Mouse (Mus musculus) lung, embryonic 14.5 days (tissue): ENCODE measurements at regions not wholly inside any gene's neighbourhood (a gene's known extent, or its start where the extent isn't known, plus 50 kb on each side); places are given as distances from the start of the nearest gene placed in this dataset.
A peak's percentile ranks its signal among the peaks of the same experiment; 100 is the strongest.

Source experiments
- ATAC-seq: fragments of 200-750 bp; cut with Nextera tagmentation; 2 replicates; pipeline ENCODE4 v1.8.0; 2017; ENCODE audit warnings: mild to moderate bottlenecking, moderate TSS enrichment, moderate library complexity; ENCODE audit not compliant: insufficient read depth
- DNase-seq: peaks from one replicate; pipeline ENCODE4 v3.0.0-alpha.2; 2015
- H3K27ac ChIP-seq: fragments of 300-500 bp; sonication (generic); 2 replicates; pipeline ENCODE4 v1.5.1; 2014; ENCODE audit warnings: low read depth, mild to moderate bottlenecking, moderate library complexity
- H3K27me3 ChIP-seq: fragments of 300-500 bp; sonication (generic); 2 replicates; pipeline ENCODE4 v1.6.1; 2014; ENCODE audit warnings: low read length, control low read depth; ENCODE audit not compliant: insufficient read depth
- H3K36me3 ChIP-seq: fragments of 300-500 bp; sonication (generic); 2 replicates; pipeline ENCODE4 v1.6.1; 2014; ENCODE audit warnings: control low read depth; ENCODE audit not compliant: insufficient read depth
- H3K4me1 ChIP-seq: fragments of 300-500 bp; sonication (generic); 2 replicates; pipeline ENCODE4 v1.6.1; 2014; ENCODE audit warnings: antibody characterized with exemption, control low read depth; ENCODE audit not compliant: insufficient read depth
- H3K4me2 ChIP-seq: fragments of 300-500 bp; sonication (generic); 2 replicates; pipeline ENCODE4 v1.6.1; 2014; ENCODE audit warnings: mild to moderate bottlenecking
- H3K4me3 ChIP-seq: fragments of 300-500 bp; sonication (generic); 2 replicates; pipeline ENCODE4 v1.5.1; 2014; ENCODE audit warnings: low read depth, low read length
- H3K9ac ChIP-seq: fragments of 300-500 bp; sonication (generic); 2 replicates; pipeline ENCODE4 v1.6.1; 2014
- H3K9me3 ChIP-seq: fragments of 300-500 bp; sonication (generic); 2 replicates; pipeline ENCODE4 v1.6.1; 2016; ENCODE audit warnings: low read depth, low read length, control low read depth
- CTCF ChIP-seq: IDR thresholded peaks from 2 replicates; pipeline ENCODE4 v1.5.1; 2016; ENCODE audit warnings: antibody characterized with exemption, low read depth
- WGBS: fragments of 180-500 bp; shearing (Covaris S2); extraction: QIAGEN DNeasy Blood & Tissue Kit; methylation state at CpG from one replicate; pipeline ENCODE4 v1.1.7; 2014; 5-methylcytosine and 5-hydroxymethylcytosine counted together

DNA sequence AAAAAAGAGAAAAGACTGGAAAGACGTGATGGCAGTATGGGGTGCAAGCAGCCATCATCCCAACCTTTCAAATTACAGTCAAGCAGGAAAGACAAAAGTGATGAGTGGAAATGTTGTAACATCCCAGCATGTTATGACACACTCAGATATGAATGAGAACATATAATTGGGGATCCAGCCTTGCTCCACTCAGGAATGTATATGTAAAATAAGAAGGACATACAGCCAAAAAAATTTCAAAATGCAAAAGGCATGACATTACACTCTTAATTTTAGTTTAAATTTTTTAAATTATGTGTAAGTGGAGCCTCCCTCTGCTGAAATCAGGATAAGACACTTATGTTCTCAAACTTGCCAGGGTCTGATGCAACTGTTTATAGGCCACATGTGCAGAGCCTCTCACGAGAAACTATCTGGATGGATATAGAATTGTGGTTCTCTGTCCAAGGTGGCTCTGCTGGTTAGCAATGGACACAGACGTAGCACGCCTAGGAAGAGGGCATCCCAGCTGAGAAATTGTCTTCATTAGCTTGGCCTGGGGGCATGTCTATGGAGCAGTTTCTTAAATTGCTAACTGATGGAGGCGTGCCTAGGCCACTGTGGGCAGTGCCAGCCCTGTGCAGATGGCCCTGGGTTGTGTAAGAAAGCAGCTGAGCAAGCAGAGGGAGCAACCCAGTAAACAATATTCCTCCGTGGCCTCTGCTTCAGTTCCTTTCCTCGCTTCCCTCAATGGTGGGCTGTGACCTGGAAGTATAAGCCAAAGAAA lies 171.5 kb upstream of the Usp24 start:
- no peak for TF ChIP-seq CTCF
- Histone ChIP-seq H3K4me3 (no peak overlapping the region), H3K4me2 (no peak overlapping the region), H3K9ac (no peak overlapping the region), H3K27me3 (no peaks in the 10 kb centered on the region), H3K36me3 (no peaks in the 10 kb centered on the region), H3K9me3 (no peaks in the 10 kb centered on the region), H3K27ac (no peak overlapping the region), H3K4me1 (no peaks in the 10 kb centered on the region)
- WGBS, result 64% methylated on average over 7 of the region's 7 CpGs
- ATAC-seq (no peak; the same call in 1 of the 2 replicates), DNase-seq (peak; percentile 50)

DNA sequence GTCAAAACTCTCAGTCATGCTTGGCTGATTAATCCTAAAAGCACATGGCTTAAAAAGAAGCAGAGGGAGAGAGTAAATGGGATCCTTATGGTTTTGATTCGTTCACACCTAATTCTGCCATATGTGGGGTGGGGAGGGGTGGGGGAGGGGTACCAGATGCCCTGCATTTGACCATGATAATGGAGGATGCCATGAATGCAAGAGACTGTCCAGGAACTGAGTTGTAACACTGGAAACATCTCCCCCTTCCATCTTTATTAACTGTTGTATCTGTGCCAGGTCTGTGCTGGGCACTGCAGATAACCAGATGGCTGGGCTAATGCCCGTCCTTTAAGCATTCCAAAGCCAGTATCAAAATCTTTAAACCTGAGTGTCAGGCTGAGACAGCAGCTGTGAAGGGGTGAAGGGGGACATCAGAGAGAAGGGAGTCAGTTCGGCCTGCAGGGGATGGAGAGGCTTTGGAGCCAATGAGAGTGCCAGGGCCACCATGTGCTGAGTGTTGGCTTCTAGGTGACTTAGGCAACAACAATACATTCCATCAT lies 169.0 kb upstream of the Usp24 start:
- DNase-seq (no peak), ATAC-seq (no peak)
- Histone ChIP-seq H3K27ac (no peak overlapping the region), H3K36me3 (no peaks in the 10 kb centered on the region), H3K9me3 (no peaks in the 10 kb centered on the region), H3K4me1 (no peaks in the 10 kb centered on the region), H3K9ac (no peak overlapping the region), H3K4me3 (no peak overlapping the region), H3K27me3 (no peaks in the 10 kb centered on the region), H3K4me2 (no peak overlapping the region)
- TF ChIP-seq CTCF, result no peak
- WGBS, result 57% methylated on average over 3 of the region's 3 CpGs

- no peak for TF ChIP-seq CTCF
- H3K36me3 ChIP-seq, result no peaks in the 10 kb centered on the region
- no peak overlapping the region for H3K27ac ChIP-seq
- H3K27me3 ChIP-seq, result no peaks in the 10 kb centered on the region
- H3K4me2 ChIP-seq, result no peak overlapping the region
- no peak overlapping the region for H3K9ac ChIP-seq
- DNase-seq (no peak), ATAC-seq (no peak)
- H3K4me1 ChIP-seq, result no peaks in the 10 kb centered on the region
- 83% methylated on average over 3 of the region's 3 CpGs for WGBS
- no peak overlapping the region for H3K4me3 ChIP-seq
- no peaks in the 10 kb centered on the region for H3K9me3 ChIP-seq
Observed at GRCm38 (mm10) chr4:106148866-106149265, 167.1 kb upstream of the Usp24 start.

GRCm38 (mm10) chr4:106149471-106150048 lies 166.5 kb upstream of the Usp24 start:
- TF ChIP-seq CTCF, result no peak
- 73% methylated on average over 7 of the region's 7 CpGs for WGBS

GRCm38 (mm10) chr4:106150775-106151174 lies 165.2 kb upstream of the Usp24 start:
- no peak for ATAC-seq
- TF ChIP-seq CTCF, result no peak
- Histone ChIP-seq H3K4me2 (no peak overlapping the region), H3K27ac (no peak overlapping the region), H3K4me3 (no peak overlapping the region), H3K4me1 (no peaks in the 10 kb centered on the region), H3K27me3 (no peaks in the 10 kb centered on the region), H3K9me3 (no peaks in the 10 kb centered on the region), H3K36me3 (no peaks in the 10 kb centered on the region), H3K9ac (no peak overlapping the region)
- WGBS, result 77% methylated on average over 14 of the region's 14 CpGs
- DNase-seq, result no peak

More at GRCm38 (mm10) chr4:106149471-106150048, 166.5 kb upstream of the Usp24 start:
- no peak overlapping the region for H3K9ac ChIP-seq
- no peaks in the 10 kb centered on the region for H3K27me3 ChIP-seq
- DNase-seq (no peak), ATAC-seq (no peak)
- no peaks in the 10 kb centered on the region for H3K9me3 ChIP-seq
- no peak overlapping the region for H3K4me3 ChIP-seq
- no peak overlapping the region for H3K27ac ChIP-seq
- no peaks in the 10 kb centered on the region for H3K4me1 ChIP-seq
- no peak overlapping the region for H3K4me2 ChIP-seq
- no peaks in the 10 kb centered on the region for H3K36me3 ChIP-seq

GRCm38 (mm10) chr4:106157451-106158179 lies 158.4 kb upstream of the Usp24 start:
- no peak overlapping the region for H3K9ac ChIP-seq
- no peak for DNase-seq
- 60% methylated on average over 9 of the region's 9 CpGs for WGBS

GRCm38 (mm10) chr4:106161592-106161991 lies 154.4 kb upstream of the Usp24 start:
- Histone ChIP-seq H3K9me3 (no peaks in the 10 kb centered on the region), H3K9ac (no peak overlapping the region), H3K27me3 (no peaks in the 10 kb centered on the region), H3K4me2 (no peak overlapping the region), H3K4me1 (no peaks in the 10 kb centered on the region), H3K4me3 (no peak overlapping the region), H3K27ac (no peak overlapping the region), H3K36me3 (no peaks in the 10 kb centered on the region)
- ATAC-seq (no peak), DNase-seq (peak; percentile 8)
- WGBS, result 44% methylated on average over 2 of the region's 2 CpGs
- TF ChIP-seq CTCF, result peak; percentile 44

More at GRCm38 (mm10) chr4:106157451-106158179, 158.4 kb upstream of the Usp24 start:
- no peaks in the 10 kb centered on the region for H3K9me3 ChIP-seq
- no peaks in the 10 kb centered on the region for H3K27me3 ChIP-seq
- no peak for TF ChIP-seq CTCF
- H3K4me1 ChIP-seq, result no peaks in the 10 kb centered on the region
- H3K27ac ChIP-seq, result no peak overlapping the region
- no peak overlapping the region for H3K4me2 ChIP-seq
- no peaks in the 10 kb centered on the region for H3K36me3 ChIP-seq
- H3K4me3 ChIP-seq, result no peak overlapping the region
- ATAC-seq, result no peak
